Mouse (Mus musculus) heart, adult 2 months (tissue): ENCODE results near the gene Rassf3. TPM values are rescaled to one million over a fixed set of nuclear protein-coding genes. Genes with fewer than 3 reads are reported as not detected.

Experiments
- DNase-seq, 2 experiments: peaks; one replicate each; pipeline ENCODE4 v3.0.0; 2021
- H3K27ac ChIP-seq: fragments of 200-600 bp; 2 replicates; pipeline ENCODE4 v1.8.1; 2022
- H3K27me3 ChIP-seq: fragments of 200-500 bp; 2 replicates; pipeline ENCODE4 v1.6.1; 2012; ENCODE audit warnings: mild to moderate bottlenecking, low read length, inconsistent platforms, mixed read lengths; ENCODE audit not compliant: control insufficient read depth, insufficient read depth
- H3K36me3 ChIP-seq: fragments of 200-500 bp; 2 replicates; pipeline ENCODE4 v1.6.1; 2012; ENCODE audit warnings: low read length, inconsistent platforms; ENCODE audit not compliant: control insufficient read depth, insufficient read depth
- H3K4me1 ChIP-seq: fragments of 200-500 bp; 2 replicates; pipeline ENCODE4 v1.6.1; 2011; ENCODE audit warnings: low read length; ENCODE audit not compliant: control insufficient read depth, insufficient read depth
- H3K4me3 ChIP-seq: fragments of 200-600 bp; 2 replicates; pipeline ENCODE4 v1.8.1; 2022
- H3K79me2 ChIP-seq: fragments of 200-500 bp; replicated peaks from 2 replicates; pipeline ENCODE4 v1.6.1; 2012; ENCODE audit warnings: mild to moderate bottlenecking, inconsistent platforms, low read length, moderate library complexity, mixed read lengths; ENCODE audit not compliant: control insufficient read depth, insufficient read depth
- H3K9ac ChIP-seq: fragments of 200-500 bp; 2 replicates; pipeline ENCODE4 v1.6.1; 2012; ENCODE audit warnings: low read depth, mild to moderate bottlenecking, control low read depth, inconsistent platforms, low read length, mixed read lengths
- CTCF ChIP-seq: fragments of 200-600 bp; IDR thresholded peaks from 2 replicates; pipeline ENCODE4 v1.8.1; 2022; ENCODE audit warnings: antibody characterized with exemption, mild to moderate bottlenecking, moderate library complexity
- EP300 ChIP-seq: fragments of 200-500 bp; IDR thresholded peaks from 2 replicates; pipeline ENCODE4 v1.6.1; 2011; ENCODE audit warnings: low read depth, low read length, control low read depth; ENCODE audit not compliant: insufficient read depth
- POLR2A ChIP-seq: fragments of 200-500 bp; IDR thresholded peaks from 2 replicates; pipeline ENCODE4 v1.6.1; 2011; ENCODE audit warnings: mild to moderate bottlenecking, low read depth, low read length, control low read depth; ENCODE audit not compliant: insufficient read depth
- WGBS: fragments of 180-500 bp; shearing (Covaris S2); methylation state at CpG from one replicate; pipeline ENCODE4 v1.1.7; 2018; 5-methylcytosine and 5-hydroxymethylcytosine counted together
- intact Hi-C: fragments of 180-260 bp; cut with DNase I; formaldehyde crosslinking; loops from one replicate; pipeline ENCODE4 v1.15.1; 2025
- polyA plus RNA-seq: library from polyadenylated mRNA; depleted of rRNA; stranded (reverse); fragments of >200 nt; gene quantifications from 2 replicates; pipeline ENCODE4 v1.2.3, GENCODE M21; 2012
- total RNA-seq, 2 experiments: library from RNA; stranded (reverse); gene quantifications; 2 replicates each; pipeline ENCODE4 v1.2.3; 2021

Rassf3 gene
- total and polyA plus RNA-seq, 3 experiments: 69.4 to 135 (median 134) TPM

- Histone ChIP-seq H3K9ac (peak overlapping the region; percentile 13), H3K4me3 (peak overlapping the region; percentile 22; the same call in 1 of the 2 replicates), H3K4me1 (peaks cover 32% of the 10 kb centered on the region), H3K27me3 (no peaks in the 10 kb centered on the region), H3K79me2 (peaks cover 10% of the 10 kb centered on the region), H3K36me3 (peaks cover 13% of the 10 kb centered on the region), H3K27ac (peak overlapping the region; percentile 96)
- intact Hi-C loops: no loop called here
- 11% methylated on average over 8 of the region's 8 CpGs for WGBS
- peak; percentile 39 to 60 for DNase-seq
- peak; percentile 74; the same call in 1 of the 2 replicates for TF ChIP-seq EP300
- 0 out of 2 replicates have a peak, but pooled peaks have one; percentile 15 for TF ChIP-seq POLR2A
- no peak for TF ChIP-seq CTCF
These were observed 4.5 kb downstream of the Rassf3 start for GRCm38 (mm10) chr10:121471570-121472197.

GRCm38 (mm10) chr10:121469625-121470024 is 6.5 kb downstream of the Rassf3 start:
- WGBS: 52% methylated on average over 3 of the region's 3 CpGs
- H3K27me3 ChIP-seq: no peaks in the 10 kb centered on the region
- TF ChIP-seq POLR2A (no peak), CTCF (no peak), EP300 (no peak)
- no peak overlapping the region for H3K9ac ChIP-seq
- H3K4me1 ChIP-seq: peaks cover 32% of the 10 kb centered on the region
- no peak overlapping the region for H3K4me3 ChIP-seq
- peaks cover 10% of the 10 kb centered on the region for H3K79me2 ChIP-seq
- peak overlapping the region; percentile 58; the same call in 1 of the 2 replicates for H3K27ac ChIP-seq
- DNase-seq: no peak
- intact Hi-C loops: no loop called here
- peaks cover 13% of the 10 kb centered on the region for H3K36me3 ChIP-seq

DNA sequence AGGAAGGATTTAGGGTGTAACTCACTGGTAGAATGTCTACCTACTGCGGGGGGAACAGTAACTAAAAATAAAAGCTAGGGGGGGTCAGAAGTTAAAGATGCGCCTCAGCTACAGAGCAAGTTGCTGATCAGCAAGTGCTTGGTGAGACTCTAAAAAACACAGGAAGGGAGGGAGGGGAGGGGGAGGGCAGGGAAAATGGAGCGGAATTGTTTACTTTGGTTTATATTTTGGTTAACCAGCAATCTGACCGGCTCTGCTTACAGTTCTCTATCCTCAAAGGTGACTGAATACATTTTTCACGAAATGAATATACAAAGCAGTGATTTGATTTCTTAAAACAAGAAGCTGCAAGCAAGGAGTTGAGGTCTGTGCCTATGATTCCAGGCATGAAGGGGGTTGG is 7.2 kb downstream of the Rassf3 start:
- H3K27ac ChIP-seq: peak overlapping the region; percentile 58
- 25% methylated on average over 5 of the region's 5 CpGs for WGBS

DNA sequence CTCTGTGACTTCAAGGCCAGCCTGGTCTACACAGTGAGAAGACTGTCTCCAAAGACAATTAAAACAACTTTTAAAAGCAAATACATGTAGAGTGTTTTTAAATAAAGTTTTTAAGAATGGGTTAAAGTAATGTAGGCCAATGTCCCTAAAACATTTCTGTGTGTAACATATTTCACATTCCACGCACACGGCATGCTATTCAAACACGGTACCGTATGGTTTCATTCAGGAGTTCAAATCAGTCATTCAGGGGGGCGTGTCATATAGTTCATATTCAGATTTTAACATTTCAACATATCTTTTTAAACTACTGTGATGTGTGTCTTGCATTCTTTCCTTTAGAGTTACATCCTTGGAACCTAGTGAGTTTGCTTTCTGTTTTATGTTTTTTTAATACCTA is 7.9 kb downstream of the Rassf3 start:
- no peak for DNase-seq
- Histone ChIP-seq H3K9ac (no peak overlapping the region), H3K4me3 (no peak overlapping the region), H3K27me3 (no peaks in the 10 kb centered on the region), H3K36me3 (peaks cover 13% of the 10 kb centered on the region), H3K4me1 (peaks cover 31% of the 10 kb centered on the region), H3K27ac (peak overlapping the region; percentile 46), H3K79me2 (peaks cover 9% of the 10 kb centered on the region)
- intact Hi-C loops: no loop called here
- 79% methylated on average over 5 of the region's 5 CpGs for WGBS
- no peak for TF ChIP-seq EP300
- no peak for TF ChIP-seq CTCF
- no peak for TF ChIP-seq POLR2A

More for the DNA sequence above, 7.2 kb downstream of the Rassf3 start:
- H3K79me2 ChIP-seq: peaks cover 10% of the 10 kb centered on the region
- peaks cover 13% of the 10 kb centered on the region for H3K36me3 ChIP-seq
- TF ChIP-seq POLR2A (no peak), EP300 (no peak), CTCF (no peak)
- DNase-seq: no peak
- H3K27me3 ChIP-seq: no peaks in the 10 kb centered on the region
- H3K4me1 ChIP-seq: peaks cover 32% of the 10 kb centered on the region
- no peak overlapping the region for H3K4me3 ChIP-seq
- no peak overlapping the region for H3K9ac ChIP-seq
- intact Hi-C loops: no loop called here

- no peak for DNase-seq
- intact Hi-C loops: no loop called here
- H3K9ac ChIP-seq: no peak overlapping the region
- no peak overlapping the region for H3K27ac ChIP-seq
- H3K79me2 ChIP-seq: peaks cover 9% of the 10 kb centered on the region
- no peak overlapping the region for H3K4me3 ChIP-seq
- TF ChIP-seq POLR2A (no peak), EP300 (no peak), CTCF (no peak)
- peaks cover 13% of the 10 kb centered on the region for H3K36me3 ChIP-seq
- 60% methylated on average over 8 of the region's 8 CpGs for WGBS
- peaks cover 32% of the 10 kb centered on the region for H3K4me1 ChIP-seq
- no peaks in the 10 kb centered on the region for H3K27me3 ChIP-seq
These were observed 8.4 kb downstream of the Rassf3 start for GRCm38 (mm10) chr10:121467792-121468191.

- no peak for DNase-seq
- intact Hi-C loops: no loop called here
- WGBS: 73% methylated on average over 13 of the region's 13 CpGs
- Histone ChIP-seq H3K27me3 (no peaks in the 10 kb centered on the region), H3K79me2 (peaks cover 7% of the 10 kb centered on the region), H3K4me1 (peaks cover 36% of the 10 kb centered on the region), H3K9ac (no peak overlapping the region), H3K36me3 (peaks cover 16% of the 10 kb centered on the region), H3K27ac (no peak overlapping the region), H3K4me3 (no peak overlapping the region)
- TF ChIP-seq CTCF (no peak), POLR2A (no peak), EP300 (no peak)
These were observed 9.1 kb downstream of the Rassf3 start for GRCm38 (mm10) chr10:121467016-121467415.
